In genomic region chr9:44515131-44515751, GRCm38 (mm10) we compare ENCODE assay signal across 9 mouse cellular contexts. TPM values are rescaled to one million over a fixed set of nuclear protein-coding genes. Genes with fewer than 3 reads are reported as not detected.
A peak's percentile ranks its signal among the peaks of the same experiment; 100 is the strongest.
DNase-seq lines count a peak whose midpoint lies in the region; ATAC-seq and TF ChIP-seq lines count a peak whose summit lies in the region.
"Had no signal": no experiment of that assay in that cellular context is flagged by ENCODE, and none has a peak within 500 bp of the region (broad histone marks: within the 10 kb centered on the region; RNA-seq: fewer than 3 reads in every experiment).

No protein-coding gene starts in this region.

- 72% methylated on average over 12 of the region's 12 CpGs for WGBS in hindbrain, embryonic 16.5 days

- H3K36me3 ChIP-seq in hindbrain, embryonic 16.5 days (ENCODE audit: control insufficient read depth, insufficient read depth, low read length), result no peaks in the 10 kb centered on the region

- no peak overlapping the region for H3K4me3 ChIP-seq in hindbrain, embryonic 16.5 days (ENCODE audit: low read length)
- H3K4me3 ChIP-seq in layer of hippocampus, adult 2 months, result no peak overlapping the region

- H3K27me3 ChIP-seq in hindbrain, embryonic 16.5 days (replicated peaks; ENCODE audit: control insufficient read depth, insufficient read depth, low read length), result no peaks in the 10 kb centered on the region

- DNase-seq in frontal cortex, postnatal 25 days (ENCODE audit: low spot score in 2 of 2), result no peak
- DNase-seq in ZHBTc4 (ENCODE audit: low read depth, low spot score), result peak; percentile 91
- DNase-seq in induced T-regulatory cell, adult 2 months (ENCODE audit: low read depth), result peak; percentile 90
- DNase-seq in lung, adult 18-20 months, result peak; percentile 85 to 89
- DNase-seq in thymus, adult 18-20 months, result peak; percentile 81 to 92
- no peak for DNase-seq in layer of hippocampus, adult 2 months (ENCODE audit: low spot score in 2 of 2)

- H3K9ac ChIP-seq in hindbrain, embryonic 16.5 days (ENCODE audit: low read depth, low read length), result no peak overlapping the region

- no peaks in the 10 kb centered on the region for H3K9me3 ChIP-seq in hindbrain, embryonic 16.5 days (ENCODE audit: control insufficient read depth, low read length)

- TF ChIP-seq CTCF in layer of hippocampus, adult 2 months (conservative IDR thresholded peaks at IDR 0.05), result no peak

- ATAC-seq in frontal cortex, adult (ENCODE audit: low TSS enrichment), result 0 out of 2 replicates have a peak, but pooled peaks have one; percentile 35
- ATAC-seq in hindbrain, embryonic 16.5 days, result no peak

- H3K4me2 ChIP-seq in hindbrain, embryonic 16.5 days (ENCODE audit: low read length), result no peak overlapping the region

- peaks cover 9% of the 10 kb centered on the region for H3K4me1 ChIP-seq in hindbrain, embryonic 16.5 days (ENCODE audit: control insufficient read depth, insufficient read depth, low read depth, low read length)

- H3K27ac ChIP-seq in hindbrain, embryonic 16.5 days (ENCODE audit: low read depth, low read length), result no peak overlapping the region
- no peak overlapping the region for H3K27ac ChIP-seq in layer of hippocampus, adult 2 months

RNA-seq across cellular contexts. Expression of gene Bcl9l, which starts 32.6 kb away (rescaled TPM):
- 9.7 and 11.1 TPM in 2 replicates for polyA plus RNA-seq in hindbrain, embryonic 16.5 days (2015; fragmentation: Nextera tagmentation; extraction: Ambion mirVana)
- total RNA-seq in layer of hippocampus, adult 2 months (2021), result 10 to 100 TPM; 68.4 to 76.9 TPM

RNA-seq across cellular contexts. Expression of gene Cxcr5, which starts 46.4 kb away (rescaled TPM):
- polyA plus RNA-seq in hindbrain, embryonic 16.5 days (2015; fragmentation: Nextera tagmentation; extraction: Ambion mirVana), result not detected in 2 replicates
- total RNA-seq in layer of hippocampus, adult 2 months (2021), result not detected
- total RNA-seq: left cerebral cortex, adult 18-20 months had no signal

Comparison
In these comparisons a context has a peak if more than half of its experiments do, and no peak if none do; other contexts are left out.
1. DNase-seq: peak in ZHBTc4 (single experiment), induced T-regulatory cell, adult 2 months (single experiment), lung, adult 18-20 months (2 of 2) and thymus, adult 18-20 months (2 of 2); none in frontal cortex, postnatal 25 days (0 of 2) and layer of hippocampus, adult 2 months (0 of 2).